ENCODE assay signal across 11 mouse cellular contexts in the genomic region with DNA sequence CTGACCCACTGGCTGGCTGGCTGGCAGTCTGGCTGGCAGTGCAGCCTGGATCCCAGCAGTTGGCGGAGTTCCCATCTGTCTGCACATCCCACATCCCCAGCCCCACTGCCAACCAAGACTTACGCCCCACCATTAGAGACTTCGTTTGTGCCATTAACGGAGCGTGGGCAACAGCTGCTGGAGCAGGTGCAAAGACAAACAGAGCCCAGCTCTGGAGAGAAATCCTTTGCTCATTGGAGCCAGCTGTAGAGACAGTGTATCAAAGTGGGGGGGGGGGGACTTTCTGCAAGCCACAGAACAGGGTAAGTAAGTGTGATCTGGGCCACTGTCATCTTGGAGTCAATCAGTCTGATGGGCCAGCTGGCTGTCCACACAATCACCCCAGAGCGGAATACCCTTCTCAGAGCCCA. TPM values are rescaled to one million over a fixed set of nuclear protein-coding genes. Genes with fewer than 3 reads are reported as not detected.
DNase-seq lines count a peak whose midpoint lies in the region; ATAC-seq and TF ChIP-seq lines count a peak whose summit lies in the region.
"Had no signal": no experiment of that assay in that cellular context is flagged by ENCODE, and none has a peak within 500 bp of the region (broad histone marks: within the 10 kb centered on the region; RNA-seq: fewer than 3 reads in every experiment).

No protein-coding gene starts in this region.

- 0 out of 2 replicates have a peak, but pooled peaks cover 2% of the 10 kb centered on the region for H3K9me3 ChIP-seq in hindbrain, embryonic 16.5 days (ENCODE audit: control insufficient read depth, low read length)
- no peaks in the 10 kb centered on the region for H3K9me3 ChIP-seq in midbrain, embryonic 14.5 days (ENCODE audit: control insufficient read depth, low read length)
- no peaks in the 10 kb centered on the region for H3K9me3 ChIP-seq in lung, postnatal 0 days (ENCODE audit: low read length)
- H3K9me3 ChIP-seq: stomach, embryonic 15.5 days had no signal

- TF ChIP-seq CTCF in C2C12 (IDR thresholded peaks at IDR 0.05; ENCODE audit: control insufficient read depth, insufficient read depth, insufficient read length), result no peak
- TF ChIP-seq CTCF in lung, postnatal 0 days (IDR thresholded peaks at IDR 0.05), result no peak

- peak; percentile 18 for DNase-seq in adrenal gland, postnatal 14 days
- DNase-seq in adrenal gland, adult 8-10 months, result no peak
- DNase-seq in midbrain, embryonic 14.5 days, result peak; percentile 61
- DNase-seq in ovary, adult 18-20 months (ENCODE audit: low spot score), result no peak
- no peak for DNase-seq in lung, postnatal 0 days (ENCODE audit: low spot score)
- no peak for DNase-seq in urinary bladder, adult 18-20 months (ENCODE audit: low spot score in 2 of 2)
- DNase-seq: kidney, postnatal 25 days had no signal

- no peak overlapping the region for H3K9ac ChIP-seq in hindbrain, embryonic 16.5 days (ENCODE audit: low read depth, low read length)
- H3K9ac ChIP-seq in midbrain, embryonic 14.5 days (replicated peaks; ENCODE audit: low read length), result no peak overlapping the region
- H3K9ac ChIP-seq in lung, postnatal 0 days (replicated peaks; ENCODE audit: low read depth), result no peak overlapping the region
- H3K9ac ChIP-seq: stomach, embryonic 15.5 days had no signal

- H3K79me3 ChIP-seq in C2C12 (ENCODE audit: low read depth), result no peaks in the 10 kb centered on the region

- peaks cover 5% of the 10 kb centered on the region; the same call in 1 of the 2 replicates for H3K4me1 ChIP-seq in hindbrain, embryonic 16.5 days (ENCODE audit: control insufficient read depth, insufficient read depth, low read depth, low read length)
- H3K4me1 ChIP-seq in midbrain, embryonic 14.5 days (ENCODE audit: control insufficient read depth, insufficient read depth, low read length), result 0 out of 2 replicates have a peak, but pooled peaks cover 3% of the 10 kb centered on the region
- 0 out of 2 replicates have a peak, but pooled peaks cover 7% of the 10 kb centered on the region for H3K4me1 ChIP-seq in lung, postnatal 0 days (ENCODE audit: insufficient read depth, low read depth, low read length)

- H3K36me3 ChIP-seq in C2C12 (ENCODE audit: control insufficient read depth, insufficient read depth), result no peaks in the 10 kb centered on the region
- no peaks in the 10 kb centered on the region for H3K36me3 ChIP-seq in hindbrain, embryonic 16.5 days (ENCODE audit: control insufficient read depth, insufficient read depth, low read length)
- H3K36me3 ChIP-seq in midbrain, embryonic 14.5 days (ENCODE audit: control insufficient read depth, insufficient read depth, low read length), result no peaks in the 10 kb centered on the region
- no peaks in the 10 kb centered on the region for H3K36me3 ChIP-seq in lung, postnatal 0 days (ENCODE audit: insufficient read depth, low read length)
- H3K36me3 ChIP-seq: stomach, embryonic 15.5 days had no signal

- H3K4me3 ChIP-seq in C2C12 (ENCODE audit: insufficient read depth, poor library complexity, severe bottlenecking), result no peak overlapping the region
- no peak overlapping the region for H3K4me3 ChIP-seq in hindbrain, embryonic 16.5 days (ENCODE audit: low read length)
- no peak overlapping the region for H3K4me3 ChIP-seq in midbrain, embryonic 14.5 days (replicated peaks; ENCODE audit: low read depth, low read length)
- H3K4me3 ChIP-seq in lung, postnatal 0 days (ENCODE audit: low read depth, low read length), result no peak overlapping the region
- H3K4me3 ChIP-seq: stomach, embryonic 15.5 days had no signal

- H3K4me2 ChIP-seq in hindbrain, embryonic 16.5 days (ENCODE audit: low read length), result no peak overlapping the region
- no peak overlapping the region for H3K4me2 ChIP-seq in midbrain, embryonic 14.5 days (ENCODE audit: low read length)
- no peak overlapping the region for H3K4me2 ChIP-seq in lung, postnatal 0 days (replicated peaks; ENCODE audit: low read depth, low read length)
- H3K4me2 ChIP-seq: heart, embryonic 11.5 days; stomach, embryonic 15.5 days had no signal

- no peak overlapping the region for H3K27ac ChIP-seq in hindbrain, embryonic 16.5 days (ENCODE audit: low read depth, low read length)
- H3K27ac ChIP-seq in midbrain, embryonic 14.5 days (replicated peaks; ENCODE audit: low read depth, low read length), result no peak overlapping the region
- H3K27ac ChIP-seq in lung, postnatal 0 days (ENCODE audit: low read length), result no peak overlapping the region
- H3K27ac ChIP-seq: stomach, embryonic 15.5 days had no signal

- no peak for TF ChIP-seq EP300 in lung, postnatal 0 days (IDR thresholded peaks at IDR 0.05)

- no peak overlapping the region for H3ac ChIP-seq in C2C12 (ENCODE audit: control insufficient read depth, insufficient read length, low read depth)

- H3K79me2 ChIP-seq in C2C12 (ENCODE audit: control insufficient read depth, insufficient read depth), result no peaks in the 10 kb centered on the region

- whole genome bisulfite sequencing in hindbrain, embryonic 16.5 days, result 34% methylated on average over 6 of the region's 6 CpGs
- WGBS in midbrain, embryonic 14.5 days, result 44% methylated on average over 6 of the region's 6 CpGs
- 87% methylated on average over 6 of the region's 6 CpGs for WGBS in lung, postnatal 0 days

- ATAC-seq in hindbrain, embryonic 16.5 days, result peak; percentile 91
- ATAC-seq in midbrain, embryonic 14.5 days (ENCODE audit: low FRiP score, low TSS enrichment), result peak; percentile 53; the same call in 1 of the 2 replicates
- no peak for ATAC-seq in lung, postnatal 0 days

- peaks cover 18% of the 10 kb centered on the region for H3K27me3 ChIP-seq in C2C12 (ENCODE audit: control insufficient read depth, insufficient read depth, insufficient read length)
- H3K27me3 ChIP-seq in hindbrain, embryonic 16.5 days (replicated peaks; ENCODE audit: control insufficient read depth, insufficient read depth, low read length), result no peaks in the 10 kb centered on the region
- no peaks in the 10 kb centered on the region for H3K27me3 ChIP-seq in midbrain, embryonic 14.5 days (ENCODE audit: control insufficient read depth, insufficient read depth, low read length)
- peaks cover 22% of the 10 kb centered on the region for H3K27me3 ChIP-seq in lung, postnatal 0 days (replicated peaks; ENCODE audit: insufficient read depth, low read length)
- H3K27me3 ChIP-seq: stomach, embryonic 15.5 days had no signal

TF ChIP-seq in C2C12, 6 proteins besides CTCF, POLR2A, EP300 and RAD21:
- peak; percentile 42 for TF ChIP-seq MYOD1 (IDR thresholded peaks at IDR 0.05; ENCODE audit: control insufficient read depth, insufficient read length, low read depth)
- TF ChIP-seq CEBPB (IDR thresholded peaks at IDR 0.05; ENCODE audit: low read depth), result no peak
TF ChIP-seq in C2C12: peak in this region for 1.

RNA-seq across cellular contexts. Expression of a gene that starts 52.3 kb away (rescaled TPM):
- 1,575 and 2,047 TPM in 2 replicates for total RNA-seq in adrenal gland, postnatal 14 days (2021)
- 1,000 to 10,000 TPM; 2,047 to 2,140 (median 2,121) TPM for total RNA-seq in adrenal gland, adult 8-10 months (2022)
- 13,097 TPM for polyA plus RNA-seq in C2C12 (2012; fragmentation: generic; extraction: Trizol)
- 902 and 928 TPM in 2 replicates for polyA plus RNA-seq in hindbrain, embryonic 16.5 days (2015; fragmentation: Nextera tagmentation; extraction: Ambion mirVana)
- polyA plus RNA-seq in midbrain, embryonic 14.5 days (2014; fragmentation: Nextera tagmentation; extraction: Ambion mirVana), result 935 and 1,231 TPM in 2 replicates
- 997 and 1,182 TPM in 2 replicates for polyA plus RNA-seq in lung, postnatal 0 days (2015; fragmentation: Nextera tagmentation; extraction: Ambion mirVana)

Comparison
In these comparisons a context has a peak if more than half of its experiments do, and no peak if none do; other contexts are left out.
1. DNase-seq: peak in adrenal gland, postnatal 14 days (single experiment) and midbrain, embryonic 14.5 days (single experiment); none in adrenal gland, adult 8-10 months (single experiment), ovary, adult 18-20 months (single experiment), lung, postnatal 0 days (single experiment) and urinary bladder, adult 18-20 months (0 of 2).
2. RNA of a gene that starts 52.3 kb away (polyA plus RNA-seq): 13,097 TPM in C2C12 (single experiment); 997 to 1,182 TPM in lung, postnatal 0 days, 935 to 1,231 TPM in midbrain, embryonic 14.5 days and 902 to 928 TPM in hindbrain, embryonic 16.5 days; every median in the first group is over 10 times any median in the second.